Mouse (Mus musculus): ENCODE measurements around the gene Mrfap1.

Gene Mrfap1

GRCm38 (mm10) chr5:36779512-36779911 is 17.1 kb downstream of the Mrfap1 start:
- DNase-seq, result no peak

- DNase-seq, result no peak
Measured at GRCm38 (mm10) chr5:36778901-36779300, 17.7 kb downstream of the Mrfap1 start.

GRCm38 (mm10) chr5:36777186-36777585 is 19.4 kb downstream of the Mrfap1 start:
- DNase-seq, result no peak

- no peak for DNase-seq
Measured at GRCm38 (mm10) chr5:36776021-36776575, 20.5 kb downstream of the Mrfap1 start.

- no peak for DNase-seq
Measured at GRCm38 (mm10) chr5:36775317-36775716, 21.3 kb downstream of the Mrfap1 start.

- no peak for DNase-seq
Measured at GRCm38 (mm10) chr5:36772586-36772985, 24.0 kb downstream of the Mrfap1 start.

GRCm38 (mm10) chr5:36769603-36770002 is 27.0 kb downstream of the Mrfap1 start:
- no peak for DNase-seq

- DNase-seq, result no peak
Measured at GRCm38 (mm10) chr5:36766958-36767703, 29.4 kb downstream of the Mrfap1 start.

GRCm38 (mm10) chr5:36759848-36760247 is 36.7 kb downstream of the Mrfap1 start:
- no peak for DNase-seq

- no peak for DNase-seq
Measured at GRCm38 (mm10) chr5:36757033-36757432, 39.5 kb downstream of the Mrfap1 start.

- no peak for DNase-seq
Measured at GRCm38 (mm10) chr5:36750119-36751078, 46.2 kb downstream of the Mrfap1 start.

GRCm38 (mm10) chr5:36748536-36749061 is 48.0 kb downstream of the Mrfap1 start, which contains the start of gene Bloc1s4:
Bloc1s4 (minus strand) TSS chr5:36748650.
- DNase-seq, result peak; percentile 96

- DNase-seq, result peak; percentile 22
Measured at GRCm38 (mm10) chr5:36747794-36748535, 48.6 kb downstream of the Mrfap1 start.

- no peak for DNase-seq
Measured at GRCm38 (mm10) chr5:36747071-36747470, 49.5 kb downstream of the Mrfap1 start.
